20 mouse cellular contexts compared by ENCODE assay signal in genomic region chr9:110002413-110002812, GRCm38 (mm10).
DNase-seq lines count a peak whose midpoint lies in the region; ATAC-seq lines count a peak whose summit lies in the region.
"Had no signal": no experiment of that assay in that cellular context is flagged by ENCODE, and none has a peak within 500 bp of the region (broad histone marks: within the 10 kb centered on the region; RNA-seq: fewer than 3 reads in every experiment).

No protein-coding gene starts in this region.

- intact Hi-C loops in left cerebral cortex, postnatal 4 days (cut with DNase I): no loop called here

- peak; percentile 52 for DNase-seq in retina, postnatal 1 day
- no peak for DNase-seq in retina, embryonic 14.5 days (ENCODE audit: low spot score)
- DNase-seq in forebrain, embryonic 11.5 days (ENCODE audit: low spot score): no peak
- no peak for DNase-seq in left cerebral cortex, postnatal 4 days
- no peak for DNase-seq in cerebellum, postnatal 14 days
- DNase-seq in left cerebral cortex, adult 18-20 months (ENCODE audit: low spot score in 2 of 2): no peak
- DNase-seq: adrenal gland, adult 8-10 months; cerebellum, adult 11-12 months; cerebellum, adult 9-10 months; gastrocnemius, postnatal 25 days; heart, adult 18-20 months; heart, postnatal 14 days; kidney, adult 11 months had no signal

- no peaks in the 10 kb centered on the region; the same call in 1 of the 2 replicates for H3K4me1 ChIP-seq in forebrain, embryonic 11.5 days (replicated peaks; ENCODE audit: control insufficient read depth, insufficient read depth, low read length)
- H3K4me1 ChIP-seq in forebrain, embryonic 15.5 days: peaks cover 16% of the 10 kb centered on the region
- H3K4me1 ChIP-seq: heart, embryonic 10.5 days; heart, embryonic 15.5 days had no signal

- H3K4me3 ChIP-seq in forebrain, embryonic 11.5 days (ENCODE audit: low read depth, low read length): no peak overlapping the region
- no peak overlapping the region for H3K4me3 ChIP-seq in forebrain, embryonic 15.5 days
- H3K4me3 ChIP-seq: embryonic facial prominence, embryonic 13.5 days; heart, embryonic 10.5 days; heart, embryonic 15.5 days; hindbrain, embryonic 13.5 days had no signal

- 65% methylated on average over 3 of the region's 3 CpGs for WGBS in forebrain, embryonic 11.5 days
- WGBS in forebrain, embryonic 15.5 days: 39% methylated on average over 3 of the region's 3 CpGs

- H3K36me3 ChIP-seq in forebrain, embryonic 11.5 days (ENCODE audit: control insufficient read depth, insufficient read depth, low read length): no peaks in the 10 kb centered on the region
- no peaks in the 10 kb centered on the region for H3K36me3 ChIP-seq in forebrain, embryonic 15.5 days
- H3K36me3 ChIP-seq: hindbrain, embryonic 13.5 days had no signal

- no peaks in the 10 kb centered on the region for H3K27me3 ChIP-seq in forebrain, embryonic 11.5 days (ENCODE audit: control insufficient read depth, insufficient read depth, low read length)
- no peaks in the 10 kb centered on the region for H3K27me3 ChIP-seq in forebrain, embryonic 15.5 days
- H3K27me3 ChIP-seq: embryonic facial prominence, embryonic 13.5 days; heart, embryonic 15.5 days; hindbrain, embryonic 13.5 days had no signal

- H3K9me3 ChIP-seq in forebrain, embryonic 11.5 days (ENCODE audit: control insufficient read depth, low read length): no peaks in the 10 kb centered on the region
- no peaks in the 10 kb centered on the region for H3K9me3 ChIP-seq in forebrain, embryonic 15.5 days
- H3K9me3 ChIP-seq: embryonic facial prominence, embryonic 13.5 days; G1E; heart, embryonic 10.5 days; heart, embryonic 15.5 days; hindbrain, embryonic 13.5 days had no signal

- no peak overlapping the region for H3K9ac ChIP-seq in forebrain, embryonic 11.5 days (ENCODE audit: low read length)
- H3K9ac ChIP-seq in forebrain, embryonic 15.5 days (replicated peaks): no peak overlapping the region
- H3K9ac ChIP-seq: embryonic facial prominence, embryonic 13.5 days; heart, embryonic 15.5 days; hindbrain, embryonic 13.5 days had no signal

- H3K4me2 ChIP-seq in forebrain, embryonic 11.5 days (ENCODE audit: low read depth, low read length, severe bottlenecking): no peak overlapping the region
- H3K4me2 ChIP-seq in forebrain, embryonic 15.5 days (replicated peaks): no peak overlapping the region
- H3K4me2 ChIP-seq: embryonic facial prominence, embryonic 13.5 days; heart, embryonic 15.5 days; hindbrain, embryonic 13.5 days had no signal

- H3K27ac ChIP-seq in forebrain, embryonic 11.5 days (ENCODE audit: low read depth, low read length): peak overlapping the region; percentile 44; the same call in 1 of the 2 replicates
- peak overlapping the region; percentile 67 for H3K27ac ChIP-seq in forebrain, embryonic 15.5 days (replicated peaks)
- H3K27ac ChIP-seq: embryonic facial prominence, embryonic 13.5 days; heart, embryonic 10.5 days; heart, embryonic 15.5 days; hindbrain, embryonic 13.5 days; hindbrain, postnatal 0 days had no signal

- 0 out of 2 replicates have a peak, but pooled peaks have one; percentile 46 for ATAC-seq in forebrain, embryonic 11.5 days (replicated peaks; ENCODE audit: low FRiP score)
- 0 out of 2 replicates have a peak, but pooled peaks have one; percentile 48 for ATAC-seq in forebrain, embryonic 15.5 days (replicated peaks)
- ATAC-seq: hindbrain, postnatal 0 days had no signal
